8 mouse cellular contexts compared by ENCODE assay signal in genomic region chr12:64967470-64967869, GRCm38 (mm10). TPM values are rescaled to one million over a fixed set of nuclear protein-coding genes. Genes with fewer than 3 reads are reported as not detected.
A peak's percentile ranks its signal among the peaks of the same experiment; 100 is the strongest.
DNase-seq lines count a peak whose midpoint lies in the region; ATAC-seq and TF ChIP-seq lines count a peak whose summit lies in the region.

No protein-coding gene starts in this region.

- H3K27me3 ChIP-seq in forebrain, postnatal 0 days (ENCODE audit: insufficient read depth, low read length), result no peaks in the 10 kb centered on the region
- no peaks in the 10 kb centered on the region for H3K27me3 ChIP-seq in kidney, adult 2 months (replicated peaks; ENCODE audit: control insufficient read depth, insufficient read depth, low read length)
- no peaks in the 10 kb centered on the region for H3K27me3 ChIP-seq in lung, embryonic 16.5 days (ENCODE audit: control insufficient read depth, insufficient read depth, low read depth, low read length)

- no peak for ATAC-seq in forebrain, postnatal 0 days
- ATAC-seq in lung, embryonic 16.5 days (ENCODE audit: low read depth), result no peak
- ATAC-seq in monocyte, adult 5-6 weeks (replicated peaks; ENCODE audit: insufficient number of reproducible peaks, low FRiP score, low TSS enrichment, poor library complexity, severe bottlenecking), result no peak

- peak overlapping the region; percentile 72 for H3K4me2 ChIP-seq in forebrain, postnatal 0 days (ENCODE audit: low read depth)
- peak overlapping the region; percentile 84 for H3K4me2 ChIP-seq in lung, embryonic 16.5 days (ENCODE audit: low read depth, low read length)

- no peak overlapping the region for H3K27ac ChIP-seq in forebrain, postnatal 0 days (ENCODE audit: low read depth, low read length)
- H3K27ac ChIP-seq in kidney, adult 2 months (ENCODE audit: insufficient read depth, low read depth, low read length), result 0 out of 2 replicates have a peak overlapping the region, but pooled peaks have one; percentile 14
- H3K27ac ChIP-seq in lung, embryonic 16.5 days (ENCODE audit: low read length), result no peak overlapping the region

- peak overlapping the region; percentile 72 for H3K9ac ChIP-seq in forebrain, postnatal 0 days
- H3K9ac ChIP-seq in lung, embryonic 16.5 days (ENCODE audit: low read length), result peak overlapping the region; percentile 95

- TF ChIP-seq CTCF in forebrain, postnatal 0 days (IDR thresholded peaks at IDR 0.05; ENCODE audit: low read depth), result no peak
- TF ChIP-seq CTCF in kidney, adult 2 months (conservative IDR thresholded peaks at IDR 0.05; ENCODE audit: insufficient read depth, insufficient read length, low read depth, low read length), result no peak

- H3K36me3 ChIP-seq in forebrain, postnatal 0 days (ENCODE audit: insufficient read depth), result no peaks in the 10 kb centered on the region
- peaks cover 2% of the 10 kb centered on the region; the same call in 1 of the 2 replicates for H3K36me3 ChIP-seq in kidney, adult 2 months (ENCODE audit: control insufficient read depth, insufficient read depth, low read length)
- H3K36me3 ChIP-seq in lung, embryonic 16.5 days (ENCODE audit: control insufficient read depth, insufficient read depth, low read length), result no peaks in the 10 kb centered on the region

- no peaks in the 10 kb centered on the region for H3K9me3 ChIP-seq in forebrain, postnatal 0 days (ENCODE audit: low read length)
- no peaks in the 10 kb centered on the region for H3K9me3 ChIP-seq in lung, embryonic 16.5 days (ENCODE audit: control insufficient read depth, low read length)

- no peak for TF ChIP-seq POLR2A in kidney, adult 2 months (IDR thresholded peaks at IDR 0.05; ENCODE audit: low read depth, low read length)

- peak overlapping the region; percentile 68 for H3K4me3 ChIP-seq in forebrain, postnatal 0 days (ENCODE audit: low read depth, low read length)
- peak overlapping the region; percentile 91 for H3K4me3 ChIP-seq in kidney, adult 2 months (ENCODE audit: insufficient read depth, low read depth, low read length)
- peak overlapping the region; percentile 98 for H3K4me3 ChIP-seq in lung, embryonic 16.5 days (ENCODE audit: low read length)

- peak; percentile 14 to 37 for DNase-seq in heart, adult 18-20 months
- no peak for DNase-seq in heart, postnatal 36 days
- peak; percentile 23 to 24 for DNase-seq in adrenal gland, postnatal 36 days
- DNase-seq in forebrain, postnatal 0 days, result no peak
- DNase-seq in kidney, adult 2 months, result peak; percentile 54
- peak; percentile 11 for DNase-seq in thymus, postnatal 14 days

- intact Hi-C loops in heart, postnatal 36 days (cut with DNase I), result loop anchor here (2.0 to 5.0 kb wide), 2 partner anchors 70 to 105 kb away; partner anchors contain the start of gene Prpf39

- WGBS in forebrain, postnatal 0 days, result 0% methylated on average over 9 of the region's 9 CpGs
- WGBS in kidney, adult 2 months, result under 1% methylated on average over 9 of the region's 9 CpGs
- WGBS in lung, embryonic 16.5 days, result under 1% methylated on average over 9 of the region's 9 CpGs

- H3K4me1 ChIP-seq in forebrain, postnatal 0 days (ENCODE audit: insufficient read depth), result peaks cover 33% of the 10 kb centered on the region
- H3K4me1 ChIP-seq in kidney, adult 2 months (ENCODE audit: control insufficient read depth, insufficient read depth, low read length), result no peaks in the 10 kb centered on the region; the same call in 1 of the 2 replicates
- peaks cover 15% of the 10 kb centered on the region for H3K4me1 ChIP-seq in lung, embryonic 16.5 days (replicated peaks; ENCODE audit: control insufficient read depth, insufficient read depth, low read length)

RNA-seq across cellular contexts. Expression of gene Togaram1, which starts 1.9 kb away (rescaled TPM):
- 1 to 10 TPM; 7.9 to 8.4 TPM for total RNA-seq in heart, adult 18-20 months (2021)
- total RNA-seq in heart, postnatal 36 days (2021), result 10 to 100 TPM; 12.9 to 14.6 TPM
- total RNA-seq in adrenal gland, postnatal 36 days (2021), result 10 to 100 TPM; 35.8 to 40.9 TPM
- 24.5 and 30.1 TPM in 2 replicates for total RNA-seq in forebrain, postnatal 0 days (2014; rRNA removed)
- 8.2 and 15.2 TPM in 2 replicates for polyA plus RNA-seq in forebrain, postnatal 0 days (2015; fragmentation: Nextera tagmentation; extraction: Ambion mirVana)
- polyA plus RNA-seq in kidney, adult 2 months (2012; rRNA removed), result 4.8 and 5.8 TPM in 2 replicates
- 28.4 and 32.2 TPM in 2 replicates for polyA plus RNA-seq in lung, embryonic 16.5 days (2015; fragmentation: Nextera tagmentation; extraction: Ambion mirVana)
- 36.6 to 52.1 TPM (median 47.3 TPM) in 3 replicates for total RNA-seq in monocyte, adult 5-6 weeks (2017)

RNA-seq across cellular contexts. Expression of gene Klhl28, which starts 2.1 kb away (rescaled TPM):
- total RNA-seq in heart, adult 18-20 months (2021), result 10 to 100 TPM; 12.7 to 12.9 TPM
- 10 to 100 TPM; 11.5 to 12.1 TPM for total RNA-seq in heart, postnatal 36 days (2021)
- total RNA-seq in adrenal gland, postnatal 36 days (2021), result 10 to 100 TPM; 13.0 to 13.8 TPM
- total RNA-seq in forebrain, postnatal 0 days (2014; rRNA removed), result 27.4 and 29.5 TPM in 2 replicates
- polyA plus RNA-seq in forebrain, postnatal 0 days (2015; fragmentation: Nextera tagmentation; extraction: Ambion mirVana), result 23.6 and 26.4 TPM in 2 replicates
- polyA plus RNA-seq in kidney, adult 2 months (2012; rRNA removed), result 1.4 and 2.2 TPM in 2 replicates
- polyA plus RNA-seq in lung, embryonic 16.5 days (2015; fragmentation: Nextera tagmentation; extraction: Ambion mirVana), result 14.1 and 15.3 TPM in 2 replicates
- total RNA-seq in monocyte, adult 5-6 weeks (2017), result 15.7 to 31.6 TPM (median 22.7 TPM) in 3 replicates

RNA-seq across cellular contexts. Expression of gene Gm527, which starts 49.8 kb away (rescaled TPM):
- total RNA-seq in heart, adult 18-20 months (2021), result 1 to 10 TPM; 1.6 to 3.4 TPM
- total RNA-seq in heart, postnatal 36 days (2021), result 1 to 10 TPM; 4.3 to 5.1 TPM
- 1 to 10 TPM; 3.6 to 4.1 TPM for total RNA-seq in adrenal gland, postnatal 36 days (2021)
- total RNA-seq in forebrain, postnatal 0 days (2014; rRNA removed), result 12.2 and 24.8 TPM in 2 replicates
- 1.6 and 2.1 TPM in 2 replicates for polyA plus RNA-seq in forebrain, postnatal 0 days (2015; fragmentation: Nextera tagmentation; extraction: Ambion mirVana)
- polyA plus RNA-seq in kidney, adult 2 months (2012; rRNA removed), result 0.33 and 0.50 TPM in 2 replicates
- 1.0 and 1.1 TPM in 2 replicates for polyA plus RNA-seq in lung, embryonic 16.5 days (2015; fragmentation: Nextera tagmentation; extraction: Ambion mirVana)
- total RNA-seq in monocyte, adult 5-6 weeks (2017), result 14.7 to 22.9 TPM (median 20.9 TPM) in 3 replicates

Comparison
In these comparisons a context has a peak if more than half of its experiments do, and no peak if none do; other contexts are left out.
1. DNase-seq: peak in heart, adult 18-20 months (2 of 2), adrenal gland, postnatal 36 days (2 of 2), kidney, adult 2 months (single experiment) and thymus, postnatal 14 days (single experiment); none in heart, postnatal 36 days (0 of 2) and forebrain, postnatal 0 days (single experiment).
2. Peak in every context shown above with its lines, with median percentiles within 50 percentile points of each other: H3K4me3 ChIP-seq.